Mouse (Mus musculus) cerebellum, adult 18-20 months (tissue): ENCODE data around the gene Pip5kl1.

Source experiments
- DNase-seq, 2 experiments: peaks; one replicate each; pipeline ENCODE4 v3.0.0; 2021

The Pip5kl1 gene

GRCm38 (mm10) chr2:32617109-32617508 is 42.5 kb downstream of the Pip5kl1 start:
- no peak for DNase-seq

- no peak for DNase-seq
These were observed 43.0 kb downstream of the Pip5kl1 start for GRCm38 (mm10) chr2:32617601-32618000.

GRCm38 (mm10) chr2:32618051-32618450 is 43.5 kb downstream of the Pip5kl1 start:
- no peak for DNase-seq

- no peak for DNase-seq
These were observed 46.3 kb downstream of the Pip5kl1 start for GRCm38 (mm10) chr2:32620682-32621516.

- DNase-seq: no peak
These were observed 46.9 kb downstream of the Pip5kl1 start, which contains the start of gene Ak1 for GRCm38 (mm10) chr2:32621517-32621859. Gene Ak1 (plus strand): TSS chr2:32621758.

- DNase-seq: no peak
These were observed 49.6 kb downstream of the Pip5kl1 start for GRCm38 (mm10) chr2:32624111-32624748.

- DNase-seq: peak; percentile 88 to 96
These were observed 50.7 kb downstream of the Pip5kl1 start for GRCm38 (mm10) chr2:32625212-32625872.

GRCm38 (mm10) chr2:32625873-32626694 is 51.5 kb downstream of the Pip5kl1 start:
- peak; percentile 79 to 81 for DNase-seq

- no peak for DNase-seq
These were observed 52.9 kb downstream of the Pip5kl1 start for GRCm38 (mm10) chr2:32627266-32628043.

GRCm38 (mm10) chr2:32628044-32628550 is 53.5 kb downstream of the Pip5kl1 start:
- no peak for DNase-seq

- peak; percentile 66 to 68 for DNase-seq
These were observed 54.1 kb downstream of the Pip5kl1 start for GRCm38 (mm10) chr2:32628729-32629128.

- DNase-seq: no peak
These were observed 54.8 kb downstream of the Pip5kl1 start for GRCm38 (mm10) chr2:32629276-32629976.

GRCm38 (mm10) chr2:32630036-32630435 is 55.4 kb downstream of the Pip5kl1 start:
- DNase-seq: no peak

- DNase-seq: no peak
These were observed 56.4 kb downstream of the Pip5kl1 start for GRCm38 (mm10) chr2:32631046-32631445.

- peak; percentile 83 to 84 for DNase-seq
These were observed 57.3 kb downstream of the Pip5kl1 start for GRCm38 (mm10) chr2:32631737-32632394.
